Mouse (Mus musculus) hindbrain, embryonic 16.5 days (tissue): ENCODE measurements around the gene Cacna1f. TPM values are rescaled to one million over a fixed set of nuclear protein-coding genes. Genes with fewer than 3 reads are reported as not detected.

Experiments
- ATAC-seq: fragments of 200-750 bp; cut with Nextera tagmentation; 2 replicates; pipeline ENCODE4 v1.8.0; 2017; ENCODE audit warnings: moderate TSS enrichment, moderate library complexity
- H3K27ac ChIP-seq: fragments of 300-500 bp; sonication (generic); 2 replicates; pipeline ENCODE4 v1.5.1; 2014; ENCODE audit warnings: low read depth, mild to moderate bottlenecking, control low read depth, low read length, moderate library complexity
- H3K27me3 ChIP-seq: fragments of 300-500 bp; sonication (generic); replicated peaks from 2 replicates; pipeline ENCODE4 v1.6.1; 2014; ENCODE audit warnings: low read length; ENCODE audit not compliant: control insufficient read depth, insufficient read depth
- H3K36me3 ChIP-seq: fragments of 300-500 bp; sonication (generic); 2 replicates; pipeline ENCODE4 v1.6.1; 2014; ENCODE audit warnings: mild to moderate bottlenecking, low read length, moderate library complexity, mixed read lengths; ENCODE audit not compliant: control insufficient read depth, insufficient read depth
- H3K4me1 ChIP-seq: fragments of 300-500 bp; sonication (generic); 2 replicates; pipeline ENCODE4 v1.6.1; 2014; ENCODE audit warnings: low read depth, low read length; ENCODE audit not compliant: control insufficient read depth, insufficient read depth
- H3K4me2 ChIP-seq: fragments of 300-500 bp; sonication (generic); 2 replicates; pipeline ENCODE4 v1.6.1; 2014; ENCODE audit warnings: mild to moderate bottlenecking, low read length, control low read depth, moderate library complexity
- H3K4me3 ChIP-seq: fragments of 300-500 bp; sonication (generic); 2 replicates; pipeline ENCODE4 v1.5.1; 2014; ENCODE audit warnings: mild to moderate bottlenecking, low read length, control low read depth, moderate library complexity
- H3K9ac ChIP-seq: fragments of 300-500 bp; sonication (generic); 2 replicates; pipeline ENCODE4 v1.6.1; 2014; ENCODE audit warnings: low read depth, mild to moderate bottlenecking, control low read depth, low read length, moderate library complexity
- H3K9me3 ChIP-seq: fragments of 300-500 bp; sonication (generic); 2 replicates; pipeline ENCODE4 v1.6.1; 2014; ENCODE audit warnings: mild to moderate bottlenecking, low read length, moderate library complexity; ENCODE audit not compliant: control insufficient read depth
- WGBS: fragments of 180-500 bp; shearing (Covaris S2); extraction: QIAGEN DNeasy Blood & Tissue Kit; methylation state at CpG from one replicate; pipeline ENCODE4 v1.1.7; 2014; 5-methylcytosine and 5-hydroxymethylcytosine counted together
- polyA plus RNA-seq: library from polyadenylated mRNA; unstranded; fragments of >200 nt; fragmentation: Nextera tagmentation; extraction: Ambion mirVana; gene quantifications from 2 replicates; pipeline ENCODE4 v1.2.1, GENCODE M21; 2015

The Cacna1f gene
- polyA plus RNA-seq, 1 experiment from 2014 or later, result 0.20 TPM

DNA sequence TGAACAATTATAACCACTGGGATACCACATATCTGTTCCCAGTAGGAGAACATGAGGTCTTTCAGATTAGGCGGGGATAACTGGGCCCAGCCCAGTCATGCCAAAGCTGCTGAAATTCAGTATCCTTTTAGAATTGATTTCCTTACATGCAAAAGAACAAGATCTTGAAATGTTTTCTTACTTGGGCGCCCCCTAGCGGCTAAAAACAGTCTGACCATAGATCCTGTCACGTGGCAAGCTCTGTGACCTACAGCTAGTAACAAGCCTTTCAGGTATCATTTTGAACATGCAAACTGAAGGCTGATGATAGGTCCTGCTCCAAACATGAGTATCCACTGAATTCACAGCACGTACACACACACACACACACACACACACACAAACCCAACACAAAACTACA is 38.5 kb downstream of the Cacna1f start:
- H3K4me1 ChIP-seq, result no peaks in the 10 kb centered on the region
- WGBS, result 8% methylated on average over 5 of the region's 5 CpGs
- peaks cover 4% of the 10 kb centered on the region; the same call in 1 of the 2 replicates for H3K36me3 ChIP-seq
- ATAC-seq, result no peak
- no peak overlapping the region for H3K4me2 ChIP-seq
- H3K27ac ChIP-seq, result no peak overlapping the region
- no peak overlapping the region for H3K4me3 ChIP-seq
- H3K9me3 ChIP-seq, result no peaks in the 10 kb centered on the region
- H3K27me3 ChIP-seq, result no peaks in the 10 kb centered on the region
- H3K9ac ChIP-seq, result no peak overlapping the region

DNA sequence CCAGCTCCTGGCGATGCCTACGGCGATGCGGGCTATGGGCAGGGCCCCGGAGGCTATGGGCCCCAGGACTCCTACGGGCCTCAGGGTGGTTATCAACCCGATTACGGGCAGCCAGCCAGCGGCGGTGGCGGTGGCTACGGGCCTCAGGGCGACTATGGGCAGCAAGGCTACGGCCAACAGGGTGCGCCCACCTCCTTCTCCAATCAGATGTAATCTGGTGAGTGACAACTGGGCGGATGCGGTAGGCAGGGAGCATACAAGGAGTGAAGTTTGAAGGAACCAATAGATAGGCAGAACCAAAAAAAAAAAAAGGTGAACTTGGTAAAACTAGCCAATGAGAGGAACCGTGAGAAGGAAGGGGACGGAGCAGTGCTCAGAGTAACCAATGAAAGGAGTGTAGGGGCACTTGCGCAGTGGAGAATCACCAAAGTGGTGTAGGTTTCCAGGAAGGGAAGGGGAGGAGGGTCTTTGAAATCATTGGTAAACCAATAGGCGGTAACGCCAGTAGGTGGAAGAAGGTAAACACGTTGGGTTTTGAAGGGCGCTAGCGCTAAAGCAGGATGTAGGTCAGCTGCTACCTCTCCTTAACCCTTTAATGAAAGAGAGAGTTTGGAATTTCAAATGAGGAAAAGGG is 41.9 kb downstream of the Cacna1f start:
- WGBS, result 15% methylated on average over 25 of the region's 25 CpGs
- H3K9me3 ChIP-seq, result no peaks in the 10 kb centered on the region
- peak; percentile 95 for ATAC-seq

DNA sequence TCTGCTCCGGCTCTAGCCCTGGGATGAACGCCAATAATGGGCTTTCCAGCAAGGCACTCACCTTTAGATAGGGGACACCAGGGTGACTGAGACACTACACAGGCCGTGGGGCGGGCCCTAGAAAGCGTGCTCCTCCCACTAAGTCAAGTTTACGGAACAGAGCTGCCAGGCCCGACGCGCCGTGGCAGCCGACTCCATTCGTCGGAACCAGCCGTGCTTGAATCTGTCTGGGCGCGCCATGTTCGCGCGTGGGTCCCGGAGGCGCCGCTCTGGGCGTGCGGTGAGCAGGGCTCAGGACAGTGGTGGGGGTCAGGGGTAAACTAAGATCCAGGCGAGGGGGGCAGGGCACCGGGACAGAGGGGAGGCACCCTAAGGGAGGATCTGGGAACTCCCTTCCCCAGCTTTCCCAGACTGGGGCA is 50.3 kb downstream of the Cacna1f start, which contains the start of gene Prickle3:
Prickle3 (plus strand) TSS at position 40 of the 419 bp plus-strand sequence.
- ATAC-seq, result peak; percentile 51; the same call in 1 of the 2 replicates
- no peaks in the 10 kb centered on the region for H3K9me3 ChIP-seq
- no peaks in the 10 kb centered on the region; the same call in 1 of the 2 replicates for H3K36me3 ChIP-seq
- peak within 1 kb of the TSS; percentile 37; the same call in 1 of the 2 replicates for H3K9ac ChIP-seq
- H3K4me1 ChIP-seq, result no peaks in the 10 kb centered on the region
- peak within 1 kb of the TSS; percentile 32 for H3K4me3 ChIP-seq
- H3K27ac ChIP-seq, result no peak within 1 kb of the TSS
- 17% methylated on average over 26 of the region's 26 CpGs for WGBS
- no peaks in the 10 kb centered on the region for H3K27me3 ChIP-seq
- H3K4me2 ChIP-seq, result peak within 1 kb of the TSS; percentile 48

More for the DNA sequence above, 41.9 kb downstream of the Cacna1f start:
- Histone ChIP-seq H3K36me3 (peaks cover 7% of the 10 kb centered on the region), H3K4me1 (no peaks in the 10 kb centered on the region), H3K27me3 (no peaks in the 10 kb centered on the region), H3K27ac (peak overlapping the region; percentile 76), H3K4me2 (peak overlapping the region; percentile 54), H3K4me3 (peak overlapping the region; percentile 37), H3K9ac (peak overlapping the region; percentile 65)

DNA sequence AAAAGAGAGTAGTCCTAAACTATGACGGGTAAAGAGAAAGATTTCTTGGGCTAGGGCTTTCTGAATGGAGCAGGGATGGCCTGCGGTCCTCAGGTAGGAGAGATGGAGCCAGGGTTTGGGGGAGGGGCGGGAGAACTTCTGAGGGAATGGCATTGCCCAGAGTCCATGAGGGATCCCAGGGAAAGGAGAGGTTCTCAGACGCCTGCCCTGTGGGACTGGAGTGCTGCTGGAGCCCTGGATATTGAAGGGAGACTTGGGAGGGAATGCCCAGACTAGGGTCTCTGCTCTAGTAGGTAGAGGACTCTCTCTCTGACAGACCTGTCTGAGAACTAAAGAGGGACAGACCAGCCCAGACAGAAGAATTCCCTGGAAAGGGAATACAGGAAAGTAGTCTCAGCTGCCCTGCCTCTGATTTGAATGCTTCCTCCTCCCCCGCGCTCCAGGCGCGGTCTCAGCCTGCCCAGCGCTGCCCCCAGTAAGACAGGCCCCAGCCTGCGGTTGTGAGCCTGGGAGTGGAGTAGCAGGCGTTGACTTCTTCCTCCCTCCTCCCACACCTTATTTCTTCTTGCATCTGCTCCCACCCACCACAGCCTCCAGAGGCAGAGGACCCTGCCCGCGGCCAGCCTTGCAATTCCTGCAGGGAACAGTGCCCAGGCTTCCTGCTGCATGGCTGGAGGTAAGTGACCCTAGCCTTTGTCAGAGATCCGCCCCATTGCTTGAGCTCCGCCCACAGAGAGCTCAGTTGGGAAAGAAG is 51.3 kb downstream of the Cacna1f start:
- Histone ChIP-seq H3K36me3 (no peaks in the 10 kb centered on the region), H3K4me3 (no peak overlapping the region), H3K9me3 (no peaks in the 10 kb centered on the region), H3K27me3 (no peaks in the 10 kb centered on the region), H3K4me1 (no peaks in the 10 kb centered on the region), H3K27ac (no peak overlapping the region), H3K9ac (no peak overlapping the region), H3K4me2 (peak overlapping the region; percentile 10)
- 31% methylated on average over 15 of the region's 15 CpGs for whole genome bisulfite sequencing
- peak; percentile 37; the same call in 1 of the 2 replicates for ATAC-seq

DNA sequence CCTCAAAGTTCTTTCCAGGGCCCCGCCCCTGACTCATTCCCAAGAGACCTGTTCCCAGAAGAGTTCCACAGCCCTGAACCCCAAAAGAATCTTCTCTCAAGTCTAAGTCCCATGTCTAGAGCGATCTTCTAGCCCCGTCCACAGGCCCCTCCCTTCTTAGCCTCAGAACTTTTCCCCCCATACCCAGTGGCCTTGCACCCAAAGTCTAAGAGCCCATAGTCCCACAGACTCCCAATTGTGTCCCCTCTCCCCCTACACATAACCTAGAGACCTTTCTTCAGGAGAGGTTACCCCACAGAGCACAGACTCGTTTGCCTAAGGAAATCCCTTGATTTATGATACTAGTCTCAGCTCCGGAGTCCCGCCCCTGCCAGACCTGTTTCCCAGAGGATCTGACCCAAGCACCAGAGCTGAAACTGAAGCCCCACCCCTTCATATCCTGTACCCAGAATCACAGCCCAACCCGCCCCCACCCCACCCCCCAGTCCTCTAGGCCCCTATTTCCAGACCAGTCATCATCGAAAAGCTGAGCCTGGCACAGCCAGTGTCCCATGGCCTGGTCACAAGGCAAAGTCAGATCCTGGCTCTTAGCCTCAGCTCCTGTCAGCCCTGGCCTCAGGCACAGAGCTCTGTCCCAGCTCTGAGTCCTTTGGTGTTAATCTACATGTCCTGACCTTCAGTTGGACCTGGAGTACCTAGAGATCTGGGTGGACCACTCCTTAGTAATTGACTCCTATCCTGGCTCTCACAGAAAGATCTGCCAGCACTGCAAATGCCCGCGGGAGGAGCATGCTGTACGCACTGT is 52.1 kb downstream of the Cacna1f start:
- no peaks in the 10 kb centered on the region for H3K4me1 ChIP-seq
- H3K27ac ChIP-seq, result no peak overlapping the region
- no peak overlapping the region for H3K9ac ChIP-seq
- no peaks in the 10 kb centered on the region for H3K36me3 ChIP-seq
- H3K27me3 ChIP-seq, result no peaks in the 10 kb centered on the region
- 57% methylated on average over 10 of the region's 11 CpGs for WGBS
- ATAC-seq, result peak; percentile 24; the same call in 1 of the 2 replicates
- H3K4me3 ChIP-seq, result no peak overlapping the region
- H3K4me2 ChIP-seq, result no peak overlapping the region
- no peaks in the 10 kb centered on the region for H3K9me3 ChIP-seq

DNA sequence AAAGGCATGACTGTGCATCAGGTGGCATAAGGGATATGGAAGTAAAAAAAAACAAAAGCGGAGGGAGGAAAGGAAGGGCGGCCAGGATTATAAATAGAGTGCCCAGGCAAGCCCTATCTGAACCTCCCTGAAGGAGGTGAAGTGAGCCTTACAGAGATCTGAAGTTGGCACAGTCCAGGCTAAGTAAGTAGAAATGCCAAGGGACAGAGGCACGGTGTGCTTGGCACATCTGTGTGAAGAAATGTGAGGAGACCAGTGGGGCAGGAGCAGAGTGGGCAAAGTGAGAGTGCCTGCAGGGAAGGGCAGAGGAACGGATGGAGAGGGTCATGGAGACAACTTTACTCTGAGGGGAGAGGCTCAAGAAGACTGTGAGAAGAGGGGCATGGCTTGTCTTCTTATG is 54.2 kb downstream of the Cacna1f start:
- Histone ChIP-seq H3K36me3 (no peaks in the 10 kb centered on the region), H3K4me1 (no peaks in the 10 kb centered on the region), H3K4me3 (no peak overlapping the region), H3K27me3 (no peaks in the 10 kb centered on the region), H3K4me2 (no peak overlapping the region), H3K27ac (no peak overlapping the region), H3K9ac (no peak overlapping the region), H3K9me3 (no peaks in the 10 kb centered on the region)
- no peak for ATAC-seq
- WGBS, result 83% methylated on average over 4 of the region's 4 CpGs

DNA sequence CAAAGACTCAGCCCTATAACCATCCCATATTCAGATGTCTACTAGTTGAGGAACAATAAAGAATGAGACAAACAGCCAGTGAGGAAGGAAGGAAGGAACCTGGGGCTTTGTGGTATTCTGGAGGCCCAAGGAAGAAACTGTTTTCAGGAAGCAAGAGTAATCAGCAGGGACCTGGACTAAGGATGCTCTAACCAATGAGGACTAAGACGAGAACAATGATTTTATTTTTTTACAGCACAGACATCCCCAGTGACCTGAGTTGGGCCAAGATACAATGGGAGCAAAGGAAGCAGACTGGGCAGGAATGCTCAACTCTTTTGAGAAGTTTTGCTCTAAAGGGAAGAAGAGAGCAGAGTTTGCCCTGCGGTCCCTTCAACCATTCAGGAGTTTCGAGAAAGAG is 56.1 kb downstream of the Cacna1f start:
- WGBS, result 82% methylated on average over 3 of the region's 3 CpGs
- H3K9me3 ChIP-seq, result no peaks in the 10 kb centered on the region
- no peak overlapping the region for H3K4me2 ChIP-seq
- no peaks in the 10 kb centered on the region for H3K27me3 ChIP-seq
- H3K36me3 ChIP-seq, result no peaks in the 10 kb centered on the region
- no peaks in the 10 kb centered on the region for H3K4me1 ChIP-seq
- no peak overlapping the region for H3K9ac ChIP-seq
- ATAC-seq, result no peak
- H3K4me3 ChIP-seq, result no peak overlapping the region
- H3K27ac ChIP-seq, result no peak overlapping the region

DNA sequence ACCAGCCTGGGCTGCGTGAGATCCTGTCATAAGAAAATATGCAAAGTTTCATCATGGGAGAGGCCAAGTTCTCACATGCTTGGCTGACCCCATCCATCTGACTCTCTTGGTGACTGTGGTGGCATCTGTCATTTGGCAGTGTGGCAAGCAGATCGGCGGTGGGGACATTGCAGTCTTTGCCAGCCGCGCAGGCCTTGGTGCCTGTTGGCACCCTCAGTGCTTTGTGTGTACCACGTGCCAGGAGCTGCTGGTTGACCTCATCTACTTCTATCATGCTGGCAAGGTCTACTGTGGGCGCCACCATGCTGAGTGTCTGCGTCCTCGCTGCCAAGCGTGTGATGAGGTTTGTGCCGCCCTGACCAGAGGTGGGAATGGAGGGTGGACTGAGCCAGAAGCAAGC is 57.9 kb downstream of the Cacna1f start:
- ATAC-seq, result peak; percentile 77
- no peak overlapping the region for H3K27ac ChIP-seq
- no peak overlapping the region for H3K4me3 ChIP-seq
- 76% methylated on average over 11 of the region's 11 CpGs for WGBS
- H3K36me3 ChIP-seq, result no peaks in the 10 kb centered on the region
- no peak overlapping the region for H3K4me2 ChIP-seq
- H3K27me3 ChIP-seq, result no peaks in the 10 kb centered on the region
- no peaks in the 10 kb centered on the region for H3K4me1 ChIP-seq
- no peaks in the 10 kb centered on the region for H3K9me3 ChIP-seq
- no peak overlapping the region for H3K9ac ChIP-seq
